Mouse (Mus musculus): ENCODE data around the gene Vti1a. TPM values are rescaled to one million over a fixed set of nuclear protein-coding genes. Genes with fewer than 3 reads are reported as not detected.
A peak's percentile ranks its signal among the peaks of the same experiment; 100 is the strongest.

Gene Vti1a
- total RNA-seq, 2 experiments from 2014 or later: 63.9 to 67.3 TPM

DNA sequence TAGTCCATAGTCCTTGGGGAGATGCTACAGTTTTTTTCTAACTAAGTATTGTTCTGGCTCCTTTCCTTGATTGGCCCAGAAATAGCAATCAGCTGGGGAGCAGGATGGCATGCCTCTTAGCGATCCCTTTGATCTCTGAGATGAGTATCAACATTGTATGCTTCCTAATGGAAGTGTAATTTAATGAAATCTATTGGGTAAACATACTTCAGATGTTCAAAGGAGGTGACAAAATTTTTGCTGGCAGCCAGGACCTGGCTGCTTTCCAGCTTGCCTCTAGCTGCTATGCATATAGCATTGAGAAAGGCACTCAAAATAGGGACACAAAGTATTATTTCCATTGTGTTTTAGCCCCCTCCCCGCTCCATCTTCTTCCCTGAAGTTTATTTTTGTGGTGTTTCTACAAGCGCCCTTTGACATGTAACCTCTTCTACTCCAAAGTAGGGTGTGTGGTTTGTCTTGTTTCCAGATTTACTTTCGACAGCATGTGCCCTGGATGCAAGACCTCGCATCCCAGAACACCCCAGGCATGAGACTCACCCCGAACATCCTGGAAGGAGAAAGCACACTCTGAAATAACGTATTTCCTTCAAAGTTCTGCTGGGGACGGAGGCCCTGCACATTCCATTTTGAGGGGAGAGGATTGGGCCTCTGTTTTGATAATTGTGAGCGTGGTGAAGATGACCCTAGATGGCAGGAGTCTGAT, 34.7 kb downstream of the Vti1a start:
- intact Hi-C loops (cut with DNase I): no loop called here
- DNase-seq (ENCODE audit: low spot score in 2 of 2): no peak

DNA sequence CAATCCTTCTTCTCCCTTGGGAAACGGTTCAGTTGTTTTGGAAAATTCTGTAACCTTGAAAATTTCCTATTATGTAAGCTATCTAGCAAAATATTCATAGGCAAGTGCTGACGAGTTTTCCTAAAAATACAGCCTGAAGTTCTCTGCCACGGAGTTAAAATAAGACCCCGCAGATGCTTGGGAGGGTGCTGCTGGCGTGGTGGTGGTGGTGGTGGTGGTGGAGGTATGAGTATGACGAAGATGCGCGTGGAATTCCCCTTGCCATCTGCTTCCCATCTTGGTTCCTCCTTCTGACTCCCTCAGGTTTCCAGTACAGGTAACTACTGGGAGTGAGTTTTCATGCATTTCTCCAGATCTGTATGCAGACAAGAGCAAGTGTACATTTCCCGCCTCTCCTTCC, 46.5 kb downstream of the Vti1a start:
- intact Hi-C loops (cut with DNase I): no loop called here

DNA sequence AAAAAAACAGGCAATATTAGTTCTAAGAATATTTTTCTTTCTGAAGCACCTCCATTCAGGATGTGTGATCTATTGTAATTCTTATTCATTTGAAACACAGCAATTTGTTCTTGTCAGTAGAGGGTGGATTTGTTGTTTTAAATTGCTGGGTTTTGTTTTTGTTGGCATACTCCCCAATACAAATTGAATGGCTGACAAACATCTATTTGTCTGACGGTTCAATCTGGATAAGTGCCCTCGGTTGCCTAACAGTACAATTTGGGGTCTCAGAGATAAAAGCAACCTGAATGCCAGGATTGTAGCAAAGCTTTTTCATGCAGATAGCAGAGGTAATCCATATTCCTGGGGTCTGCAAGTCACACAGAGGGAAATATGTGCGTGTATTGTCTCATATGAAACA, 53.6 kb downstream of the Vti1a start:
- DNase-seq (ENCODE audit: low spot score in 2 of 2): no peak
- intact Hi-C loops (cut with DNase I): no loop called here

More for the DNA sequence above, 46.5 kb downstream of the Vti1a start:
- peak; percentile 48 to 74 for DNase-seq (ENCODE audit: low spot score in 2 of 2)

DNA sequence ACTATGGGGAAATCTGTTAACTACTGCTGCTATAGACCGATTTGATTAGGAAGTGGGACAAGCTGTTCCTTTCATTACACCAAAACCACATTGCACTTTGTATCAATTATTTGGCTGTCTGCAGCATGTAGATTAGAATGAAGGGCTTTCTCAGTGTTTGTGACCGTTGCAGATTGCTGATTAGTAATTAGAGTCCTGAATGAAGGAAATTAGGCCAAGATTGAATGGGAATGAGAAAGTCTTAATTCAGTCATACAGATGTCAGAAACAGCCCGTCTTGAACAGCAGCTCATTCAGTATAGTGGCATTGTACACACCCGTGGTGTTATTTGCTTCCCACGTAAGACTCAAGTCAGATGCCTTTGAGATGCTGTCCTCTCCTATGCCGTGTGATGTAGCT, 60.2 kb downstream of the Vti1a start:
- no peak for DNase-seq (ENCODE audit: low spot score in 2 of 2)
- intact Hi-C loops (cut with DNase I): no loop called here

DNA sequence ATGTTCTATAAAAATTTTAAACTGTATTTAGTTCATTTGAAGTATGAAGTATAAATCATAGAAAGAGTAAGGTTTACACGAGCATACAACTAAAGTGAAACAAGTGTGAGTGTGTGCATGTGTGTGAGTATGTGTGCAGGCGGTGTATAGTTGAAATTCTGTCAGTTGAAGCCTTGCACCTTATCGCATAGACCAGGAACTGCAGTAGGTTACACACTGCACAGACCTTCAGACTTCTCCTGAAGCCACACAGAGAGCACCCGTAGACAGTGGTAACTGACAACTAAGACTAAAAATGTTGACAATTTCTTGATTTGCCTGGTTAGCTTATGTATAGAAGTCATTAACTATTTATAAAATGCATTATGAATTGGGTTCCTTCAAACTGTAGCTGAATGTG, 61.4 kb downstream of the Vti1a start:
- DNase-seq (ENCODE audit: low spot score in 2 of 2): no peak
- intact Hi-C loops (cut with DNase I): no loop called here

DNA sequence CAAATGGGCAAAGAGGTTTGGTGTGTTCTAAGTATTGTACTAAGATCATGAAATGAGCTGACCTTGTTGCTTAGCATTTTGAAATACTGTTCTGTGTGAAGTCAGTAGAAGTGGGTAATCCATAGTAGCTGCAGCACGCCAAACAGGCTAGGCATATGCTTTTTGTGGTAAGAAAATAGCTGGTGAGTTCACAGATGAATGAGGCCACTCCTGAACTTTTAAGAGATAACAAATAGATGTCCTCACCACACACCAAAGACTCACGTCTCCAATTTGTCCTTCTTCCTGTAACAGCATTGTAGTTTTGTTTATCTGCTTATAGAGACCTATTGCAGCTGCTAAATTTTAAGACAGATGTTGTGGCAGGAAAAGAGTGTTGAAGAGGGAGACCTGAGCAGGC, 62.8 kb downstream of the Vti1a start:
- intact Hi-C loops (cut with DNase I): no loop called here
- no peak for DNase-seq (ENCODE audit: low spot score in 2 of 2)

DNA sequence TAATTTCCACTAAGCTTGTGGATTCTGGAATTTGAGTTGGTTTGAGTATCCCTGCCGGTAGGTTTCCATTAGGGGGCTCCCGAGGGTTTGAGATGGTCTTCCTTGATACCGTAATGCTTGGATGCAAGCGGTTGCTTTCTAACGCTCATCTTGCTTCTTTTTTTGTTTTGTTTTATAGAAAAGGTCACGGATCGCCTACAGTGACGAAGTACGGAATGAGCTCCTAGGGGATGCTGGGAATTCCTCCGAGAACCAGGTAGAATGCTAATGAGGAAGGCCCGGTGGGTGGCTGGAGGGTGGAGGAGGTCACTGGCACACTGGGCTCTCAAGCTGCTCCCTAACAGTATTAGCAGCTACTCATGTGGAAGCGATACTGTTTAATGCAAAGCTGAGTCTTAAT, 64.7 kb downstream of the Vti1a start:
- intact Hi-C loops (cut with DNase I): no loop called here

DNA sequence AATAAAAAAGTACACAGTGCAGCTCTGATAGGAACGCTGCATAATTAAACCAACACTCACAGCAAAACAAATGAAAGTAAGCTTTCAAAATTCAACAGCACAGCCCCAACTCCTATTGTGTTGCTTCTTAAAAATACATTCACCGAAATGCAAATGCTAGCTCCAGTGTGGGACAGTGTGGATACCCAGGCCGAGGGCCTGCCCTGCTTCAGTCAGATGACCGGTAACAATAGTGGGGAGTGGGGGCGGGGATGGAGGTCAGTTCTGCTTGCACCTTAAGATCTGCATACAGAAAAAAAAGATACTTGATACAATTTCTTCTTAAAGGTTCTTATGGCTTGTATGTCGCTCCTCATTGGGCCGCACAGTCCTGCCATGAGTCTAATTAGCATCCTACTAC, 65.2 kb downstream of the Vti1a start:
- DNase-seq (ENCODE audit: low spot score in 2 of 2): no peak
- intact Hi-C loops (cut with DNase I): no loop called here

More for the DNA sequence above, 64.7 kb downstream of the Vti1a start:
- DNase-seq (ENCODE audit: low spot score in 2 of 2): no peak

DNA sequence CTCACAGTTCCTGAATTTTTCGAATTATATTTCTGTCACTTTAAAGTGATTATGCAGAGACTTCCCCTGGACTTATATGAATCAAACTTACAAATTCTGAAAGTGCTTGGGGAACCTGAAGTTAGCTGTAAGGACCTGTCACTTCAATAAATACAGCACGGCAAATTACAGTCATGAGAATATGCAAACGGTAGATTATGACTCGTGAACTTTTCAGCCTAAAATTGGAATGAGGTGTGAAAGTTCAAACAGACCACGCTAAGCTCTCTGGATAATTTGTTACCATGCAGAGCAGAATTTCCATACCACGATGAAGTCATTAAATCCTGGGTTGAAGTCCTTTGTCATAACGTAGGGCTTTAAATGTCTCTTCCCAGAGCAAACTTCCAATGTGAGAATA, 66.7 kb downstream of the Vti1a start:
- DNase-seq (ENCODE audit: low spot score in 2 of 2): no peak
- intact Hi-C loops (cut with DNase I): no loop called here

DNA sequence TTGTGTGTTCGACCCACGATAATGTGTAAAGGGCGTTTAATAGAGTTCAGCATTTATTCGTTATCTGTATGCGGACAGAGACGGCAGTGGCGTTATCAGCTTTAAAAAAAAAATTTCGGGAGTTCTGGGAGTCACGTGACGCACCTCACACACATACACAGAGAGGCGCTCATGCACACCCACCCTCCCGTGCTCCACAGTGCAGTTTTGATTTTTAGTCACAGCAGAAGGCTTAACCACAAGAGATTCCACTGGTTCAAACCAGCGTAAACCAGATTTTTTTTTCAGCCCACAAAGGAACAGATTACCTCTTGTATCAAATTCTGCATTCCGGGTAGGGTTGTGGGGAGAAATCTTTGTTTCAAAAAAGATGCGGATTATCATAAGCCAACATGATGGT, 68.5 kb downstream of the Vti1a start:
- no peak for DNase-seq (ENCODE audit: low spot score in 2 of 2)
- intact Hi-C loops (cut with DNase I): no loop called here

DNA sequence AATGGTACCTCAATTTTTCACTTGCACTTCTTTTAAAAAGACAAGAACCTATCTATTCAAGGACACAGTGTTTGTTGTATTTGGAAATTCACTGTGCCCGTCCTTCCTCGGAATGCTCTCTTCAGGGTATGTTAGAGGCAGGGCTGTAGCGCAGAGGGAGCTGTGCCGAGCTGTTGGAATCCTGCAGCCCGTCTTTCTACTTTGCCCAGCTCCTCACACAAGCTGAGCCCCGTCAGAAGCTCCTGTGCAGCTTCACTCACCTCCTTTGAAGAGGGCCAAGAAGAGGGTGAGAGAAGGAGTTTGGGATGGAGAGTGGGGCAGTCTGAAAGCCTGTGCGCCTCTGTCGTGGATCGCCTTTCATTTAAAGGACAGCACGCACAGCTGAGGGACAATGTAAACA, 72.9 kb downstream of the Vti1a start:
- intact Hi-C loops (cut with DNase I): no loop called here
- no peak for DNase-seq (ENCODE audit: low spot score in 2 of 2)

DNA sequence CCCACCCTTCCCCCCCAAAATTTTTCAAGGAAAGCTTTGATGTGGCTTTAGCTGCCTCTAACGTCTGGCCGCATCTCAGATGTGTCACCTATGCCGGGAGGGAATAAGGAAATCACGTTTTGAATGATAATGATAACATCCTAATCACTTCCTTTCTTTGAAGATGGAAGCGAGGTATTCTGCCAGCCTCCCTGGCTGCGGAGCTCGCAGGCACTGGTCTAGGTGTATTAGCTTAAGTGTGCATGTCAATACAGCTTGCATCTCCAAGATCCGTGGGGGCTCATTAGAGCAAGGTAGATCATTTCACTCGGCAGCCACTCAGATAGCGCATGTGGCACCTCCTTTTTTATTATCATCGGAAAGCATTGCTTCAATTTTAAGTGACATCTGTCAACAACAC, 74.2 kb downstream of the Vti1a start:
- no peak for DNase-seq (ENCODE audit: low spot score in 2 of 2)
- intact Hi-C loops (cut with DNase I): no loop called here

DNA sequence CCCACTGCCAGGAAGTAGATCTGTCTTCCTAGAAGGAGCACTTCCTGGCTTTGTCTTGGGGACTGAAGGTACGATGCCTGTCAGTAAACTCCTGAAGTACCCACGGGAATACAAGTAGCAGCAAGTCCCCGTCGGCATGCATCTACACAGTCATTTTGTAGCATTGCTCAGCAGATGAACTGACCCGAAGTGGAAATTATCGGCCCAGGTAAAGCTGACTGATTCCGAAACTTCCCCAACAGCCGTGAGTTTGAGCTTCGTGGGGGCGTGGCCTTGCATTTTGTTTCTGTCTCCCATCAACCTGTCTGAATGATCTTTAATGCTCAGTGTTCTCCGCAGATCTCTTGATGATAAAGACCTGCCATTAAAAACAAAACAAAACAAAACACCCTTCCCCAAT, 85.5 kb downstream of the Vti1a start:
- DNase-seq (ENCODE audit: low spot score in 2 of 2): no peak
- intact Hi-C loops (cut with DNase I): no loop called here

DNA sequence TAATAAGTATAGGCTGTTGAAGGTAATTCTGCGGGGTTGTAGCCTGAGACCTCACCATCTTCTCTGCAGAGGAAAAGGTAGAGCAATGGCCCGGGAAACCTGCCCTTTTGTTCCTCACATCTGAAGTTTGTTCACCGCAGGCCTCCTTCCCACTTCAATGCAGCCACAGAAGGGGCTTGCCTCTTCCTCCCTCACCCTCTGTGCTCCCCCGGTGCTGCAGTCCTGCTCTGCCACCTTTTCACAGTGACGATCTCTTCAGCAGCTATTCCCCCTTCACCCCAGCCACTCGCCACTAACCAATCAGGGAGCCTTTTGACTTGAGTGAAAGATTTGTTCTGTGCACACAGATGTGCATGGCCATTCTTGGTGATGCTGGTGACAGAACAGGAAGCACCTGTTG, 92.4 kb downstream of the Vti1a start:
- no peak for DNase-seq (ENCODE audit: low spot score in 2 of 2)
- intact Hi-C loops (cut with DNase I): no loop called here

DNA sequence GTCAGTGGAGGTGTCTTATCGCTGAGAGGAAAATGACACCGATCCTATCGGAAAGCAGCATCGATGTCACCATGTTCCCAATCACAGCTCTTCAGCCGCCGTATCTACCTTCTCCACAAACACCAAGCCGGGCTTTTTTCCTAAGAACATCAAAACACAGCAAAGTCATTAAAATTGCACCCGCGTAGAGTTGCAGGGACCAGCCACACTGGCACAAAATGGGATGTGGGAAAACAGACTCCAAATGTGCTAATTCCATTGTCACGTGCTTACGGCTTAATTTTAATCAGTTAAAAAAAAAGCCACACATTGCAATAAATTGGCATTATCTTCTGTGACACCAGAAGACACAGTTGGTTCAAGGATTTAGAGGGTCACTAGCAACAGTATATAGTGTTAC, 95.3 kb downstream of the Vti1a start:
- intact Hi-C loops (cut with DNase I): loop anchor here (5.0 to 10.0 kb wide), 2 partner anchors 331 to 723 kb away; partner anchors contain the start of gene Tcf7l2

DNA sequence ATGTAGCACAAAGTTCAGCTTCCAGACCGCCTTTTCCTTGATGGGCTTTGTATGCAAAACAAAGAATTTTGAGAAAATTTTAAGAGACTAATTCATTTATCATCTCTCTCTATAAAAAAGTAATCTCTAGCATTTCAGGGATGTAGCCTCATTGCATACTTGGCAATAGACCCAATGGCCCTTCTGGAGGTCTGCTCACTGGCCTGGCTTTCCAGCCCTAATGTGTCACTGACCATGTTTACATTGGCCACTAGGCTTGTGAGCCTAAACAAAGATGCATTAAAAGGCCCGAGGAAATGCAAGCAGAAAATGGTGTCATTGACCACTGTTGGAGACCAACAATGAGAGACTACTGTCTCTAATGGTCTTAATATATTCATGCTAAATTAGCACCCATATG, 95.8 kb downstream of the Vti1a start:
- intact Hi-C loops (cut with DNase I): loop anchor here (5.0 to 10.0 kb wide), 2 partner anchors 330 to 723 kb away; partner anchors contain the start of gene Tcf7l2

More for the DNA sequence above, 95.3 kb downstream of the Vti1a start:
- DNase-seq (ENCODE audit: low spot score in 2 of 2): no peak

DNA sequence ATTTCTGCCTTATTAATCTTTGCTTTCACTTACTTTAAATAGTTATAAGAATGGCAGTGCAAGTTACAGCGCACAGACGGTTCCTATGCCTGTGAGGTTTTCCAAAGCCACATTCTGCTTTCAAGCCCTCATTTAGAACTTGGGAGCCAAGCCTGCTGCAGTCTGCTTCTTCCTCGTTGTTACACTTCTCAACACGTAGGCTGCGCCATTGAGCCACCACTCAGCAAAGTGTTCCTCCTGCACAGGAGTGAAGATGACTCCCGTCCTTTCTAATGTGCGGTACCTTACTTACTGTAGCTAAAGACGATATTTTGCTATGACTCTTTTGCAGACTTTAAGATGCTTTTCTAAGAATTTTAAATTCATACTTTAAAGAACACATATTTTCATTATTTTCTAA, 98.0 kb downstream of the Vti1a start:
- intact Hi-C loops (cut with DNase I): loop anchor here (5.0 to 10.0 kb wide), 2 partner anchors 328 to 721 kb away; partner anchors contain the start of gene Tcf7l2
- DNase-seq (ENCODE audit: low spot score in 2 of 2): peak; percentile 26 to 28

More for the DNA sequence above, 95.8 kb downstream of the Vti1a start:
- DNase-seq (ENCODE audit: low spot score in 2 of 2): no peak

DNA sequence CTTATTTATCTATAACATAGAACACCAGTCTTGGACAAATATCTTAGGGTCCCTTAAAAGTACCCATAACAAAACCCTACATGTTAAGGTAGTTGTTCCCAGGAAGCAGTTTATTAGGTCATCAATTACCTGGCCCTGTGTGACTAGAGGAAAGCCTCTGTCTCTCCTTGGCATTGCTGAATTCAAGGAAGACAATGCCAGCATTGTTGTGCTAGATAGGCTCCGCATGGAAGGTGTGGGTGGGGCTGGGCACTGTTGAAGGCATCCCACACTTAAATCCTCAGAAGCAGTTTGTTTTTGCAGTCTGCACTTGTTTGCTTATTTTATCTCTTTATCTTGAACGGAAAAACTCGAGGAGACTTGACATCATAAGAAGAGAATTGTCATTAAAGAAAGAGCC, 102.7 kb downstream of the Vti1a start:
- DNase-seq (ENCODE audit: low spot score in 2 of 2): no peak

DNA sequence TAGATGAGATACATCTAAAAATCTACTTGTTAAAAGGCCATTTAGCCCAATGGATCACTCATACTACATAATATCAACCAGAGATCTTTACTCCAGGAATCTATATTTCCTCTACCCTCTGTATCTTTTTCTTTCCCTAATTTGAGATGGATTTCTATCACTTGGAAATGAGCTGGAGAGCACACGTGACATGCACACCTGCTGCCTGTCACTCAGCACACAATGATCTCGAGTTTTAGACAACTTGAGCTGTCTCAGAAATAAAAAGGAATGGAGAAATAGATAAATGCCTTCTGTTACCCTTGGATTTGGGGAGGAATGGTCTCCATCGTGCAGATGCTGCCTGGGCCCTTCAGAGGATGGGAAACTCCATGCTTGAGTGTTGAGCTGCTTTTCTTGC, 103.9 kb downstream of the Vti1a start:
- no peak for DNase-seq (ENCODE audit: low spot score in 2 of 2)
- intact Hi-C loops (cut with DNase I): loop anchor here (10.0 kb wide), 1 partner anchor 715 kb away; no protein-coding TSS in a partner anchor

More for the DNA sequence above, 102.7 kb downstream of the Vti1a start:
- intact Hi-C loops (cut with DNase I): loop anchor here (10.0 kb wide), 1 partner anchor 716 kb away; no protein-coding TSS in a partner anchor

DNA sequence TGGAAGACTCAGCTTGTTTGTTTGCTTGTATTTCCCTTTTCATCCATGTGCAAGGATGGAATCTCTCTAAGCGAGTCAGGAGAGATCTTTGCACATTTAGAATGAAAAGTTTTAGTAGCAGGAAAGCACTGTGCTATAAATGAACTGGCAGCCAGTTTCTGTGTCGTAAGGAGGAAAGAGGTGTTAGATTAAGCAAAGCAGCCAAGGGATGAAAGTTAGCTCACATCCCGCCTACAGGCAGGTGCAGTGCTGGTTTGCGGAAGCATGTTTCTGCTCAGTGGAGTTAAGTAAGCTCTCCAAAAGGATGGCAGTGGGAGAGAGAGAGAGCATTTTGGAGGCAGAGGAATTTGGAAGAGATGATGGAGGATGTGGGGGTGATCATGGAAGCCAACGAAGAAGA, 105.7 kb downstream of the Vti1a start:
- intact Hi-C loops (cut with DNase I): no loop called here
- DNase-seq (ENCODE audit: low spot score in 2 of 2): peak; percentile 65 to 67

DNA sequence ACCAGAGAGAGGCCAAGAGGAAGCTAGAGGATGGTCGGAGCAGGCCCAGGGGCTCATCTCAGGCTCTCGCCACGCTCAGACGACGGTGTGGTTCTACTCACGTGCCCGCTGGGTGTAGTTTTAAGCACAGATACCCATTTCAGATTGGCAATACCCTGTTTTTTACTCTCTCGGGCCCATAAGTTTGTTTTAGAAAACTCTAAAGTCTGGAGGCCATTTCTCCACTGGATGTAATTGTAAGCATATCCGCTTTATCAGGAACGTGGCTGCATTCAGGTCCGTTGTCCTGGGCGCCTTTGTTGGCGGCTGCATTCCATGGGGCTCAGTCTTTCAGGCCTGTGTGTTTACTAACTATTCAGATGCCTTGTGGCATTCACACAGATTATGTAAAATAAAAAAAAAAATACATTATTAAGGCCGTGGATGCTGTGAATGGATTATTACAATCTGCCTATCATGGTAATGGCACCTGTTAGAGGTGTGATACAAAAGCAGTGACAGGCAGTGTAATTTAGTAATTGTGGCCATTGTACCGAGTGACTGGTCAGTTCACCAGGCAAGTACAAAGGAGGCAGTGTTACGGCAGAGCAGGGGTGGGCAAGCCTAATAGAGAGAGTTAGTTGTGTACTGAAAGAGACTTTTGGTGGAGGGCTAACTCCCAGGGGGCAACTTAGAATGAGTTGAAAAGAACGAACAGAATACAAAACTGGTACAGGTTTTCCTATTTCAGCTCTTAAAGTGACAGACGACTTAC, 106.4 kb downstream of the Vti1a start:
- DNase-seq (ENCODE audit: low spot score in 2 of 2): no peak
- intact Hi-C loops (cut with DNase I): no loop called here
